Mouse (Mus musculus) limb, embryonic 10.5 days (tissue): ENCODE results near the gene Atrnl1. TPM values are rescaled to one million over a fixed set of nuclear protein-coding genes. Genes with fewer than 3 reads are reported as not detected.

Source experiments
- DNase-seq: peaks from one replicate; pipeline ENCODE4 v3.0.0-alpha.2; 2017; ENCODE audit warnings: low spot score
- H3K27ac ChIP-seq: fragments of 300-500 bp; sonication (generic); 2 replicates; pipeline ENCODE4 v1.5.1; 2016; ENCODE audit warnings: mild to moderate bottlenecking
- H3K27me3 ChIP-seq: fragments of 300-500 bp; sonication (generic); 2 replicates; pipeline ENCODE4 v1.6.1; 2016; ENCODE audit warnings: low read depth, mild to moderate bottlenecking; ENCODE audit not compliant: poor library complexity, severe bottlenecking
- H3K36me3 ChIP-seq: fragments of 300-500 bp; sonication (generic); 2 replicates; pipeline ENCODE4 v1.6.1; 2016; ENCODE audit warnings: mild to moderate bottlenecking, moderate library complexity
- H3K4me1 ChIP-seq: fragments of 300-500 bp; sonication (generic); 2 replicates; pipeline ENCODE4 v1.6.1; 2016
- H3K4me3 ChIP-seq: fragments of 300-500 bp; sonication (generic); 2 replicates; pipeline ENCODE4 v1.5.1; 2016; ENCODE audit warnings: mild to moderate bottlenecking, moderate library complexity
- H3K9me3 ChIP-seq: fragments of 300-500 bp; sonication (generic); replicated peaks from 2 replicates; pipeline ENCODE4 v1.6.1; 2016; ENCODE audit warnings: mild to moderate bottlenecking
- WGBS: fragments of 180-500 bp; shearing (Covaris S2); methylation state at CpG from one replicate; pipeline ENCODE4 v1.1.7; 2016; 5-methylcytosine and 5-hydroxymethylcytosine counted together
- polyA plus RNA-seq: library from polyadenylated mRNA; unstranded; fragments of >200 nt; fragmentation: Nextera tagmentation; extraction: Ambion mirVana; gene quantifications from 2 replicates; pipeline ENCODE4 v1.2.1, GENCODE M21; 2016

Gene Atrnl1
- polyA plus RNA-seq: 3.2 and 5.1 TPM in 2 replicates

- H3K27me3 ChIP-seq: no peaks in the 10 kb centered on the region
- H3K9me3 ChIP-seq: no peaks in the 10 kb centered on the region
- peak within 1 kb of the TSS; percentile 98 for H3K4me3 ChIP-seq
- peak; percentile 90 for DNase-seq
- peaks cover 51% of the 10 kb centered on the region for H3K4me1 ChIP-seq
- H3K36me3 ChIP-seq: no peaks in the 10 kb centered on the region
- under 1% methylated on average over 90 of the region's 103 CpGs for WGBS
- peak within 1 kb of the TSS; percentile 99 for H3K27ac ChIP-seq
Measured at GRCm38 (mm10) chr19:57610476-57611261, at the start of gene Atrnl1. Gene Atrnl1 (plus strand): TSS chr19:57611034.

GRCm38 (mm10) chr19:57561486-57561885 lies 49.3 kb upstream of the Atrnl1 start:
- 87% methylated on average over 4 of the region's 4 CpGs for WGBS
- no peaks in the 10 kb centered on the region for H3K4me1 ChIP-seq
- DNase-seq: no peak

DNA sequence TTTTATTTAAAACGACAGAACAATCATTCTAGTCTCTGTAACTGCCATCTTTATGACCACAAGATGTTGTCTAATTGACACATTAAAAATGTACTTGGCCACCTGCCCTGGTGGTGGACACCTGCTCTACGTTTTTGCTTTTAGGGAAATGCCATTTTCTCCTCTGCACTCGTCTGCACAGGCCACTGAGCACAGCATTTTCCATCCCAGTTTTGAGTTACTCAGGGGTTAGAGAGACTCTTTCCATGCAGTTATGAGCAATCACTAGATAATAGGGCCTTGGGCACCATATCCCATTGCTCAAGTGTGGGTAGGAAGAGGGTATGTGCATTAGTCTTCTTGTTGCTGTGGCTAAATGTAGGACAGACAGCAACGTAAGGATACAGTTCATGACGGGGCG lies 41.8 kb upstream of the Atrnl1 start:
- 84% methylated on average over 6 of the region's 6 CpGs for WGBS
- no peak overlapping the region for H3K4me3 ChIP-seq
- H3K27me3 ChIP-seq: no peaks in the 10 kb centered on the region
- no peak overlapping the region for H3K27ac ChIP-seq
- no peaks in the 10 kb centered on the region for H3K36me3 ChIP-seq
- DNase-seq: no peak
- H3K4me1 ChIP-seq: no peaks in the 10 kb centered on the region
- no peaks in the 10 kb centered on the region for H3K9me3 ChIP-seq

More at GRCm38 (mm10) chr19:57561486-57561885, 49.3 kb upstream of the Atrnl1 start:
- Histone ChIP-seq H3K27ac (no peak overlapping the region), H3K4me3 (no peak overlapping the region), H3K9me3 (no peaks in the 10 kb centered on the region), H3K27me3 (no peaks in the 10 kb centered on the region), H3K36me3 (no peaks in the 10 kb centered on the region)

DNA sequence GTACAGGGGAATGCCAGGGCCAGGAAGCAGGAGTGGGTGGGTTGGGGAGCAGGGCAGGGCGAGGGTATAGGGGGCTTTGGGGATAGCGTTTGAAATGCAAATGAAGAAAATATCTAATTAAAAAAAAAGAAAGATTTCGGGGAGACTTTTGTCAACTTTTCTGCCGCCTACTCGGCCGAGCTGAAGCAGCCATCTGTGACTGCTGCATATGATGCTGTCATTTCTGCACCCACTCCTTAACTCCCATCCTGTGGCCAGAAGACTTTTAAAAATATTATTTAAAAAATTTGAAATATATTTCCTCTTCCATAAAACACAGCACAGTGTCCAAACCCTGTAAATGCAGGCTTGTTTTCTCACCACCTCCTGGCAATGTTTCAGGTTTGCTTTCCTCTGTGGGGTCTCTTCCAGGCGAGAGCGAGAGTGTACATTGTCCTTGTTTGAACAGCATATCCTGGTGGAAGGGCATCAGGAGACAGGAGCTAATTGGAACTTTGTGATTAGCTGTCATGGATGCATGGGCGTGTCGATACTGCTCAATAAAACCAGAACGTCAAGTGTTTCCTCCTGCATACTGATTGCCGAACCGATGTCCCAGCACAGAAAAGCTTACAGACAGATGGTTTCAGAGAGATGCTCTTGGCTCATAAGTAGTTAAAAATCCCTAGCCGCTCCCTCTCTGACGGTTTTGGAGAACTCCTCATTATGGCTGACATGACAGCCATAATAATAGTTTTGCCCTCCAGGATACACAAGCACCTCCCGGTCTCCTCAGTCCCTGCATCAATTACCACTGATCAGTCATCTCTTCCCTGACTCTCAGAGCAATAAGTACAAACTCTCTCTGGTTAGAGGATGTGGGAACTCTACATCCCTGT lies 38.2 kb upstream of the Atrnl1 start:
- H3K4me3 ChIP-seq: no peak overlapping the region
- no peaks in the 10 kb centered on the region for H3K27me3 ChIP-seq
- no peak for DNase-seq
- no peaks in the 10 kb centered on the region for H3K36me3 ChIP-seq
- H3K27ac ChIP-seq: no peak overlapping the region
- WGBS: 79% methylated on average over 16 of the region's 16 CpGs
- 0 out of 2 replicates have a peak, but pooled peaks cover 7% of the 10 kb centered on the region for H3K4me1 ChIP-seq
- H3K9me3 ChIP-seq: no peaks in the 10 kb centered on the region

GRCm38 (mm10) chr19:57573470-57573869 lies 37.4 kb upstream of the Atrnl1 start:
- no peaks in the 10 kb centered on the region for H3K27me3 ChIP-seq
- no peaks in the 10 kb centered on the region for H3K9me3 ChIP-seq
- 0 out of 2 replicates have a peak, but pooled peaks cover 7% of the 10 kb centered on the region for H3K4me1 ChIP-seq
- H3K4me3 ChIP-seq: no peak overlapping the region
- DNase-seq: no peak
- no peak overlapping the region for H3K27ac ChIP-seq
- H3K36me3 ChIP-seq: no peaks in the 10 kb centered on the region

- Histone ChIP-seq H3K9me3 (no peaks in the 10 kb centered on the region), H3K4me1 (0 out of 2 replicates have a peak, but pooled peaks cover 7% of the 10 kb centered on the region), H3K4me3 (no peak overlapping the region), H3K27ac (no peak overlapping the region), H3K36me3 (no peaks in the 10 kb centered on the region), H3K27me3 (no peaks in the 10 kb centered on the region)
- 72% methylated on average over 7 of the region's 7 CpGs for WGBS
- DNase-seq: no peak
Measured at GRCm38 (mm10) chr19:57575027-57575426, 35.8 kb upstream of the Atrnl1 start.

DNA sequence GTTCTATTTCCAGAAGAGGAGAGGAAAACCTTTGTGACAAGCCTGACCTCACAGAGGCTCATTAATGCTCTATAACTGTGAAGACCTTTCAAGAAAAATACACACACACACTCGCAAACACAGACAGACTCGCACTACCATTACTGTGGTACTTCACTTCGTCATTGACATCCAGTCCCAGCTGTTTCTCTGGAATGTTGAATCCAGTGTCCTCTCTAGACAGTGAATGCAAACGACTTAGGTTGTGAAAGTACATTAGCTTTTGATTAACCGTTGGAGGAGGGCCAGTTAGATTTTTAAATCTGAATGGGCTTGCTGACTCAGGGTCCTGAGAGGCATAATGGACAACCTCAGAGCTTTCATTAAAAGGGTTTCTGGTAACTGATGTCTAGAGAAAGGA lies 34.0 kb upstream of the Atrnl1 start:
- H3K4me1 ChIP-seq: 0 out of 2 replicates have a peak, but pooled peaks cover 7% of the 10 kb centered on the region
- H3K27ac ChIP-seq: no peak overlapping the region
- H3K36me3 ChIP-seq: no peaks in the 10 kb centered on the region
- 53% methylated on average over 5 of the region's 5 CpGs for WGBS
- H3K27me3 ChIP-seq: no peaks in the 10 kb centered on the region
- no peaks in the 10 kb centered on the region for H3K9me3 ChIP-seq
- no peak for DNase-seq
- no peak overlapping the region for H3K4me3 ChIP-seq

- Histone ChIP-seq H3K4me1 (0 out of 2 replicates have a peak, but pooled peaks cover 7% of the 10 kb centered on the region), H3K9me3 (no peaks in the 10 kb centered on the region), H3K27me3 (no peaks in the 10 kb centered on the region), H3K27ac (no peak overlapping the region), H3K4me3 (no peak overlapping the region), H3K36me3 (no peaks in the 10 kb centered on the region)
- DNase-seq: no peak
- 93% methylated on average over 6 of the region's 6 CpGs for WGBS
Measured at GRCm38 (mm10) chr19:57577256-57577655, 33.6 kb upstream of the Atrnl1 start.

DNA sequence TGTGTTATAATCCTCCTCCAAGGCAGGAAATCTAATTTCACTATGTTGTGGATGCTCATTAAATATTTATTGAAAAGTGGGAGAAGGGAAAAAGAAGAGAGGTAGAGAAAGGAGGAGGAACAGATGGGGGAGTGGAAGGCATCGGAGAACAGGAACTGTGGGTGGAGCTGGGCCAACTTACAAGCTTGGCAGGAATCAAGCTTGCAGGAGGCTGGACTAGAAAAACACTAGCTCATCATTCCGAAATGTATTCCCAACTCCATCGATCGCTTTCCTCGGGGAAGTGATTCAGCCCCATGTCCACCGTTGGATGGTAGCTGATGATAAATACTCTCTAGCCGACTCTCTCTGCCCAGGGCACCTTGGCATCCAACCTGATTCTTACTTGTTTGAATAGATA lies 29.9 kb upstream of the Atrnl1 start:
- Histone ChIP-seq H3K27me3 (no peaks in the 10 kb centered on the region), H3K36me3 (no peaks in the 10 kb centered on the region), H3K4me1 (peaks cover 14% of the 10 kb centered on the region), H3K9me3 (no peaks in the 10 kb centered on the region), H3K27ac (no peak overlapping the region), H3K4me3 (no peak overlapping the region)
- DNase-seq: no peak
- WGBS: 91% methylated on average over 7 of the region's 7 CpGs

GRCm38 (mm10) chr19:57585231-57585792 lies 25.5 kb upstream of the Atrnl1 start:
- H3K27me3 ChIP-seq: no peaks in the 10 kb centered on the region
- H3K27ac ChIP-seq: no peak overlapping the region
- DNase-seq: no peak
- peaks cover 17% of the 10 kb centered on the region for H3K4me1 ChIP-seq
- WGBS: 58% methylated on average over 4 of the region's 4 CpGs
- no peak overlapping the region for H3K4me3 ChIP-seq
- H3K9me3 ChIP-seq: no peaks in the 10 kb centered on the region
- no peaks in the 10 kb centered on the region for H3K36me3 ChIP-seq

DNA sequence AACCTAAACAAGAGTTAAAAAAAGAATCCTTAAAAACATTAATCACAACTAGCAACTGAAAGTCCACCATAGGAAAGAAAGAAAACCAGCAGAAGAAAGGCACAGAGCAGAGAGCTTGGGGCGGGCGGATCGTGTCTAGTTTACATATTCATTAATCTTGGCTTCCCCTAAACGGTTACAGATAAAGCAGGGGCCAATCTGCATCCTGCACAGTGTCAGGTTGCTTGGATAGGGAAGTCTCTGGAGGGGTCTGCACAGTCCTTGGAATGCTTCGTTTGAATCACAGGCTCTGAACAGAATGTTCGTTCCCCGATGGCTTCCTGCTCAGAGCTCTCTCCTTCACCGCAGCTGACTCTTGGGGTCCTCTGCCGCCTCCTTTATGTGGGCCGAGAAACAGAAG lies 24.7 kb upstream of the Atrnl1 start:
- no peaks in the 10 kb centered on the region for H3K9me3 ChIP-seq
- H3K27me3 ChIP-seq: no peaks in the 10 kb centered on the region
- no peak overlapping the region for H3K4me3 ChIP-seq
- H3K36me3 ChIP-seq: no peaks in the 10 kb centered on the region
- DNase-seq: no peak
- peaks cover 17% of the 10 kb centered on the region for H3K4me1 ChIP-seq
- no peak overlapping the region; the same call in 1 of the 2 replicates for H3K27ac ChIP-seq
- 28% methylated on average over 10 of the region's 10 CpGs for WGBS

DNA sequence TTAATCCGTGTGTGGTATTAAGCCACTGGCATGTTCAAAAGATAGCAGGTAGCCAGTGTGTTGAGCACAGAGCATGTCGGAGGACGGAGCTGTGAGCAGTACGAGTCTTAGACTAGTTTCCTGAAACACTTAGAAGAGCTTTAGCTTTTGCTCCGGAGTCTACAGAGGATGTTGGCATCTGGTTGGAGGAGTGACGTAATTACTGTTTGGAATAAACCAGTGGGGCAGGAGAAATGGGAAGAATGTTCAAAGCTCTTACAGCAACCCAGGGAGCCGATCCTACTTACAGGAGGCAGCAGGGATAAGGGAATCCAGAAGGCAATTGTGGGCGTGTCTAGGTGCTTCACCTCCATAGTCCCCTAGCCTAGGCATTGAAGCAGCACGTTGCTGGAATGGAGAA lies 21.3 kb upstream of the Atrnl1 start:
- Histone ChIP-seq H3K27me3 (no peaks in the 10 kb centered on the region), H3K4me1 (peaks cover 17% of the 10 kb centered on the region), H3K4me3 (no peak overlapping the region), H3K36me3 (no peaks in the 10 kb centered on the region), H3K27ac (no peak overlapping the region), H3K9me3 (no peaks in the 10 kb centered on the region)
- no peak for DNase-seq
- 67% methylated on average over 9 of the region's 9 CpGs for WGBS

DNA sequence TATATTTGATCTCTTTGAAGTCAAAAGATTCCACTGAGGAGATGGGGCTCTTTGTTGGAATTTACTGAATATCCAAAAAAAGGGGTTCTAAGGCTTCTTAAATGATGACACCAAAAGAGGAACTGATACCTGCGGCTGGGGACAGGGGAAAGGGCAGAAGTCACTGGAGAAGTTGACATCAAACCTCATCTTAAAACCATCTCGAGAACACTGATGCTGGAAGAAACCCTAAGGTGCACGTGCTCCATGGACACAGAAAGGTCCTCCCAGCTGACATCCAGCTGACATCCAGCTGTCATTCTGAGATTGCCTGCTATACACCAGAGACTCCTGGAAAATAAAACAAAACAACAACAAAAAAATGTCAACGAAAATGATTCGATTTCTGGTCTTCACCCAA lies 19.9 kb upstream of the Atrnl1 start:
- Histone ChIP-seq H3K4me3 (no peak overlapping the region), H3K27me3 (no peaks in the 10 kb centered on the region), H3K9me3 (no peaks in the 10 kb centered on the region), H3K27ac (no peak overlapping the region), H3K4me1 (peaks cover 10% of the 10 kb centered on the region), H3K36me3 (no peaks in the 10 kb centered on the region)
- no peak for DNase-seq
- 82% methylated on average over 5 of the region's 5 CpGs for WGBS
